Mouse (Mus musculus) stomach, postnatal 0 days (tissue): ENCODE measurements around the gene Slmap. TPM values are rescaled to one million over a fixed set of nuclear protein-coding genes. Genes with fewer than 3 reads are reported as not detected.
A peak's percentile ranks its signal among the peaks of the same experiment; 100 is the strongest.

Source experiments
- ATAC-seq: fragments of 200-750 bp; cut with Nextera tagmentation; 2 replicates; pipeline ENCODE4 v1.8.0; 2017; ENCODE audit not compliant: low FRiP score, low TSS enrichment
- DNase-seq: peaks from one replicate; pipeline ENCODE4 v3.0.0-alpha.2; 2016; ENCODE audit warnings: low spot score
- H3K27ac ChIP-seq: fragments of 300-500 bp; sonication (generic); replicated peaks from 2 replicates; pipeline ENCODE4 v1.5.1; 2014; ENCODE audit warnings: mild to moderate bottlenecking, control low read depth
- H3K27me3 ChIP-seq: fragments of 300-500 bp; sonication (generic); 2 replicates; pipeline ENCODE4 v1.6.1; 2014; ENCODE audit warnings: low read length; ENCODE audit not compliant: control insufficient read depth, insufficient read depth
- H3K36me3 ChIP-seq: fragments of 300-500 bp; sonication (generic); 2 replicates; pipeline ENCODE4 v1.6.1; 2014; ENCODE audit warnings: low read length, mixed read lengths; ENCODE audit not compliant: control insufficient read depth, insufficient read depth
- H3K4me1 ChIP-seq: fragments of 300-500 bp; sonication (generic); replicated peaks from 2 replicates; pipeline ENCODE4 v1.6.1; 2014; ENCODE audit warnings: antibody characterized with exemption; ENCODE audit not compliant: control insufficient read depth, insufficient read depth
- H3K4me2 ChIP-seq: fragments of 300-500 bp; sonication (generic); replicated peaks from 2 replicates; pipeline ENCODE4 v1.6.1; 2014; ENCODE audit warnings: low read depth, mild to moderate bottlenecking, control low read depth, moderate library complexity
- H3K4me3 ChIP-seq: fragments of 300-500 bp; sonication (generic); 2 replicates; pipeline ENCODE4 v1.5.1; 2014; ENCODE audit warnings: low read depth, low read length, control low read depth
- H3K9ac ChIP-seq: fragments of 300-500 bp; sonication (generic); 2 replicates; pipeline ENCODE4 v1.6.1; 2014; ENCODE audit warnings: mild to moderate bottlenecking, low read length, control low read depth, mixed read lengths
- H3K9me3 ChIP-seq: fragments of 300-500 bp; sonication (generic); 2 replicates; pipeline ENCODE4 v1.6.1; 2016; ENCODE audit warnings: low read length; ENCODE audit not compliant: control insufficient read depth
- CTCF ChIP-seq: IDR thresholded peaks from 2 replicates; pipeline ENCODE4 v1.5.1; 2016; ENCODE audit warnings: antibody characterized with exemption, low read depth, mild to moderate bottlenecking, moderate library complexity
- EP300 ChIP-seq: optimal IDR thresholded peaks from 2 replicates; pipeline ENCODE3; 2016; ENCODE audit warnings: antibody characterized with exemption
- WGBS: fragments of 180-500 bp; shearing (Covaris S2); extraction: QIAGEN DNeasy Blood & Tissue Kit; methylation state at CpG from one replicate; pipeline ENCODE4 v1.1.7; 2014; 5-methylcytosine and 5-hydroxymethylcytosine counted together
- polyA plus RNA-seq: library from polyadenylated mRNA; unstranded; fragments of >200 nt; fragmentation: Nextera tagmentation; extraction: Ambion mirVana; gene quantifications from 2 replicates; pipeline ENCODE4 v1.2.1, GENCODE M21; 2015

Gene Slmap
- polyA plus RNA-seq, 1 experiment from 2014 or later: 76.5 TPM

GRCm38 (mm10) chr14:26515802-26516201 lies 18.9 kb downstream of the Slmap start:
- Histone ChIP-seq H3K4me3 (no peak overlapping the region), H3K9me3 (no peaks in the 10 kb centered on the region), H3K27ac (no peak overlapping the region), H3K36me3 (no peaks in the 10 kb centered on the region), H3K4me2 (no peak overlapping the region), H3K27me3 (no peaks in the 10 kb centered on the region), H3K4me1 (no peaks in the 10 kb centered on the region), H3K9ac (no peak overlapping the region)
- TF ChIP-seq EP300 (no peak), CTCF (no peak)
- DNase-seq (no peak), ATAC-seq (no peak)
- 44% methylated on average over 9 of the region's 9 CpGs for WGBS

GRCm38 (mm10) chr14:26510545-26510944 lies 24.2 kb downstream of the Slmap start:
- Histone ChIP-seq H3K9ac (no peak overlapping the region), H3K4me2 (no peak overlapping the region), H3K9me3 (no peaks in the 10 kb centered on the region), H3K27ac (no peak overlapping the region), H3K4me1 (no peaks in the 10 kb centered on the region), H3K36me3 (no peaks in the 10 kb centered on the region), H3K4me3 (no peak overlapping the region), H3K27me3 (no peaks in the 10 kb centered on the region)
- ATAC-seq: no peak
- DNase-seq: no peak
- TF ChIP-seq EP300 (peak; percentile 83), CTCF (no peak)
- 51% methylated on average over 2 of the region's 2 CpGs for WGBS

- 63% methylated on average over 6 of the region's 6 CpGs for WGBS
Observed at GRCm38 (mm10) chr14:26508150-26508549, 26.6 kb downstream of the Slmap start.

GRCm38 (mm10) chr14:26507361-26507760 lies 27.4 kb downstream of the Slmap start:
- H3K9me3 ChIP-seq: no peaks in the 10 kb centered on the region
- ATAC-seq: peak; percentile 91
- peak; percentile 64 for DNase-seq
- no peaks in the 10 kb centered on the region for H3K27me3 ChIP-seq
- H3K27ac ChIP-seq: peak overlapping the region; percentile 35; the same call in 1 of the 2 replicates
- no peaks in the 10 kb centered on the region for H3K4me1 ChIP-seq
- no peak overlapping the region for H3K4me3 ChIP-seq
- TF ChIP-seq CTCF: no peak
- no peak for TF ChIP-seq EP300
- no peak overlapping the region for H3K4me2 ChIP-seq
- H3K36me3 ChIP-seq: no peaks in the 10 kb centered on the region
- H3K9ac ChIP-seq: no peak overlapping the region
- WGBS: 33% methylated on average over 4 of the region's 4 CpGs

More at GRCm38 (mm10) chr14:26508150-26508549, 26.6 kb downstream of the Slmap start:
- Histone ChIP-seq H3K36me3 (no peaks in the 10 kb centered on the region), H3K27ac (peak overlapping the region; percentile 81), H3K9ac (no peak overlapping the region), H3K4me1 (no peaks in the 10 kb centered on the region), H3K4me3 (no peak overlapping the region), H3K27me3 (no peaks in the 10 kb centered on the region), H3K9me3 (no peaks in the 10 kb centered on the region), H3K4me2 (no peak overlapping the region)
- no peak for ATAC-seq
- no peak for DNase-seq
- TF ChIP-seq CTCF (no peak), EP300 (no peak)

- TF ChIP-seq CTCF (no peak), EP300 (no peak)
- ATAC-seq (no peak), DNase-seq (no peak)
- no peaks in the 10 kb centered on the region for H3K27me3 ChIP-seq
- no peak overlapping the region for H3K9ac ChIP-seq
- H3K4me1 ChIP-seq: no peaks in the 10 kb centered on the region
- H3K9me3 ChIP-seq: no peaks in the 10 kb centered on the region
- H3K4me2 ChIP-seq: no peak overlapping the region
- no peak overlapping the region for H3K4me3 ChIP-seq
- WGBS: 90% methylated on average over 4 of the region's 4 CpGs
- 0 out of 2 replicates have a peak overlapping the region, but pooled peaks have one; percentile 13 for H3K27ac ChIP-seq
- no peaks in the 10 kb centered on the region for H3K36me3 ChIP-seq
Observed at GRCm38 (mm10) chr14:26504541-26504940, 30.2 kb downstream of the Slmap start.

GRCm38 (mm10) chr14:26500136-26500933 lies 34.4 kb downstream of the Slmap start:
- Histone ChIP-seq H3K27me3 (no peaks in the 10 kb centered on the region), H3K4me1 (no peaks in the 10 kb centered on the region), H3K27ac (no peak overlapping the region), H3K36me3 (no peaks in the 10 kb centered on the region), H3K4me3 (no peak overlapping the region), H3K9me3 (no peaks in the 10 kb centered on the region), H3K9ac (no peak overlapping the region), H3K4me2 (no peak overlapping the region)
- WGBS: 71% methylated on average over 2 of the region's 2 CpGs
- TF ChIP-seq CTCF: peak; percentile 49
- no peak for TF ChIP-seq EP300
- no peak for DNase-seq
- peak; percentile 89 for ATAC-seq
